Mouse (Mus musculus): ENCODE data around the gene B3gnt2.

Gene B3gnt2

DNA sequence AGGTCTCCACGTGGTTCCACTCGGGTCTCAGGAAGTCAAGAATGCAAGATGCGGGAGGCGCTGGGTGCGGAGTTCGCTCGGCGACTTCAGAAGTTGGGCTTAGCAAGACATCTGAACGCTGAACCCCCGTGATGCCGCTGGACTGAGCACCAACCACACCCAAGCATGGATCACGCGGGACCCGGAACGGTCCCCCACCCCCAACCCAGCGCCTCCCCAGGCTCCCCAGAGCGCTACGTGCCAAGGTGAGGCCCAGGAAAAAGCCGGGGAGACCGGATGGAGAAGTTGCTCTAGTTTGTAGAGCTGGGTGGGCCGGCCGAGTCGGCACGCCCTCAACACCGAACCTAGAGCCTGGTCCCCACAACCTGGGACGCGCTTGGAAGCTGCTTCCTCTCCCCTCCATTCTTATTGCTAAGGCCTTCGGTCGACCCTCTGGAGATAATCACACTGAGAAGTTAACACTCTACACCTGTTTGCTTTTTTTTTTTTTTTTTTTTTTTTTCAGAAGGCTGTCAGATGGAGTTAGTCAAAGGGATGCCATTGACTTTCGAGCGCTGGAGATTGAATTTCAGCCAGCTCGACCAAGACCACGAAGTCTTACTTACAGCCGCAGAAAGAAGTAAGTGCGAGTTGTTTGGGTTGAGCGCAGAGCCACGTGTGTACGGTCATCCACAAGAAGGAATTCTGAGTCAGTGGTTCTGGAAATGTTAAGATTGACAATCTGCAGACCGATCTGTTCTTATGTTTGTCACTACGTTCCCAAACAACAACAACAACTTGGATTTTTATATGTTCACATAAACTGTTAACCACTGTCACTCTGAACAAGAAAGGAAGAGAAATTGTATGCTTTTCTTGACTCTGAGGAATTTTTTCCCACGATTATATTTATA lies at the start of gene B3gnt2:
TSS of gene B3gnt2 (minus strand) at position 627 of the 893 bp plus-strand sequence.
- in situ Hi-C loops (cut with MboI, MseI), result no loop called here

DNA sequence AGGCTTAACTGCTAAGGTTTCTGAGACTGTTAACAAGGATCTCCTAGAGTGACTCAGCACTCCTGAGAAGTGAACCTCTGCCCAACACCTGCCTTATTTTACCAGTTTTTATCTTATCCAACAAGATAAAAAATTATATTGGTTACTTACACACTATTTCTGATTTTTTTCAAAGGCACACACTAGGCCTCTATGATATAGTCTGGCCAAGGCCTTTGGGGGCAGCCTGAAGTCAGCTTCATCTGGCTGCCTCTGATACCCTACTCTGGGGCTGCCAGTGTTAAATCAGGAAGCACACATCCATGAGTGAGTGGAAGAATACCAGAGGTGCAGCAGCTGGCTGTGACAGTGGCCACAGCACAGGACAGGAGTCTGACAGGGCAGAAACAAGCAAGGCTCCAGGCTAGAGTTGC lies 45.7 kb upstream of the B3gnt2 start:
- in situ Hi-C loops (cut with MboI, MseI), result loop anchor here (10.0 kb wide), 1 partner anchor 532 kb away; no protein-coding TSS in a partner anchor

DNA sequence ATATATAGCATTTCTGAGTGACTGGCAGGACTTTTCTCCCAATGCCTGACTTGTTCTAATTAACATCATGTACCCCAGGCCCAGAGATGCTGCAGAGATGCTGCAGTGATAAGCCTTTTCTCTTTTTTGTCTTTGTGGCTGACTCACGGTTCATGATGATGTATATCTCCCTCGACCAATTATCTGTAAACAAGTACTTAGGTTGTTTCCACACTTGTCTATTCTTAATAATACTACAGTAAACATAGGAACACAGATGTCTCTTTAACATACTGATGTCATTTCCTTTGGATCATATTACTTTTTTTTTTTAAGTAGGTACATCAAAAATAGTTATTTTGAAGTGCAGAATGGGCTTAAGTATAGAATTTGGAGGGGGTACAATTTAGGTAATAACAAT lies 42.2 kb upstream of the B3gnt2 start:
- in situ Hi-C loops (cut with MboI, MseI), result loop anchor here (10.0 kb wide), 1 partner anchor 528 kb away; no protein-coding TSS in a partner anchor

DNA sequence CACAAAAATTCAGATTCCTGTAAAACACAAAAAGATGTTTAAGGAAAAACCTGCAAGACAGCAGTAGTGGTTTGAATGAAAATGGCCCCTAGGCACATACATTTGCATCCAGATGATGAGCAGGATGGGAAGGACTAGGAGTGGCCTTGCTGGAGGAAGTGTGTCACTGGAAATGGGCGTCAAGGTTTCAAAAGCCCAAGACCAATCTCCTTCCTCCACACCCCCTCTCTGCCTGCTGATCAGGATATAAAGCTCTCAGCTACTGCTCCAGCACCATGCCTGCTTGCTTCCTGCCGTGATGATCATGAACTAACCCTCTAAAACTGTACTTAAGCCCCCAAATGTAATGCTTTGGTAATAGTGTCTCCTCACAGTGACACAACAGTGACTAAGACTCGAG lies 39.3 kb upstream of the B3gnt2 start:
- in situ Hi-C loops (cut with MboI, MseI), result loop anchor here (10.0 kb wide), 1 partner anchor 525 kb away; no protein-coding TSS in a partner anchor

DNA sequence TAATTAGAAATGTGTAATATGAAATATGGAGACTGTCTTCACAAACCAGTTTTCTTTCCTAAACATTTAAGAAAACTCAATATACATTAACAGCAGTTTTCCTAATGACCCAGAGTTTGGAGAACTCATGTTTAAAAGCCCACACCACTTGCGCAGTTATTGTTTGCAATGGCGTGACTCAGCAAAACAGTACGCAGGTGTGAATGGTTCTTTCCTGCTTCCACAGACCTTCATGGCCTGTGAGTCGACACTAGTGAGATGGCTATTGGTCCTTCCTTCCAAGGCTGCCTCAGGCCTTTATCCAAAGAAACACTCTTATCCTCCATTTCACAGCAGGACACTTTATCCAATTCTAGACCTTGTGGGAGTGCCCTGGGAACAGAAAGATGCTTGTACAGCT lies 36.9 kb upstream of the B3gnt2 start:
- in situ Hi-C loops (cut with MboI, MseI), result no loop called here

DNA sequence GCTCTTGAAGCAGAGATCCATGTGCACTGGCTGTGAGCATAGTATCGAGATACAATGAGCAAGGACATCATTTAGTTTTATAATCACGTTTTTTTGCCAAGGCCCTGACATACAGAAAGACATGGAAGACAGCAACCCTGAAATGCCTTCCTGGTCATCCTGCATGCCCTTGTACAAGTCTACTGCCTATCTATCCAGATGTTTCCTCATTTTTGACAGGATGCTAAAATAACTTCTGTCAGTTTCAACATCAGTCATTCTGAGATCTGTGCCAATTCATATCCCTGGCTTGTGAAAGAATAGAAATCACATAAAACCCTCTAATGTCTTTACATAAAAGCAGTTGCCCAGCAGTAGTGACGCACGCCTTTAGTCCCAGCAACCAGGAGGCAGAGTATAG lies 36.4 kb upstream of the B3gnt2 start:
- in situ Hi-C loops (cut with MboI, MseI), result no loop called here

DNA sequence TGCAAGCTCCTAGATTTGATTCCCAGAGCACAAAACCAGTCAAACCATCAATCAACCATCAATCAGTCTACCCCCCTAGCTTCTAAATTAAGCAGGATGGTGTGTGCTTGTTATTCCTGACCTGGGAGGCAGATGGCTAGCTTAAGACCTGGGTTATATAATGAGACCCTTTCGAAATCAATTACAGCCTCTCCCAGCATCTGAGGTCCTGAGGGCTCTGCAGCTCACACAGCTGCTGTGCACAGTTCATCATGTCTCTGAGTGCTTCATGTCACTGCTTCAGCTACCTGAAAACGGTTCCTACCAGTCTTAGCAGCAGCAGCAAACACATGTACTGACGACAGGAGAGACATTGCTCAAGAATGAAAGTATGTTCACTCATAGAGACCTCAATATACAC lies 32.3 kb upstream of the B3gnt2 start:
- in situ Hi-C loops (cut with MboI, MseI), result no loop called here

DNA sequence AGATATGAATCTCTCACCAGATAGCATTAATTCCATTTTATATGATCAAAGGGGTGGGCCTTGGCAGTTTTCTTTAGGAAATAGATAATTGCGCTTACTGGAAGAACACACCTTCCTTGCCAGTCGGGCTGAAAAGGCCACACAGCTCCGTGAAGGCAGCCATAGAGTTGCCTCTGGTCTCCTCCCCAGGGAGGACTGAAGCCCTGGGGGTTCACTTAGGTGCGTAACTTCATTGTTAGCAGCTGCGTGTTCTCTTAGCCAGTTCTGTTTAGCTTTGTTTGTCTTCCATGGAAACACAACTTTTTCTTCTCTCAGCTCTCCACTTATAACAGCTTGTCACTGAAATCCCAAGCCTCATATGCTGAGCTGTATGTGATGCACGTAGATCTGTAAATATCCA lies 31.7 kb upstream of the B3gnt2 start:
- in situ Hi-C loops (cut with MboI, MseI), result no loop called here

DNA sequence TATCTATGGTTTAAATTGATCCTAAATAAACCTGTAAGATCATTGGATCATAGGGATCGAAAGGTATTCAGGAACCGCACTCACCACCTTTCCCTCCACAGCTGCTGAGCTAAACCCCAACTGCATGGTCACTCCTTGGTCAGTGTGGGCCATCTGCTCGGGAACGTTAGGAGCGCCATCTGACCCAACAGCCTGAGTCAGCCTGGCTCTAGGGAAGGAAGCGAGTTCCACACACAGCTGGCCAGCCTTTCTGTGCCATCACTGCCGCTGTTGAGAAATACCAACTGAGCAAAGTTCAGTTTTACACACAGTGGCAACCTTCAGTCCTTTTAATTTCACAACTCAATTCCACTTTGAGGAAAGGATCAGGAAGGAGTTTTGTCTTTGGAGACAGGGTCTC lies 31.1 kb upstream of the B3gnt2 start:
- in situ Hi-C loops (cut with MboI, MseI), result no loop called here

DNA sequence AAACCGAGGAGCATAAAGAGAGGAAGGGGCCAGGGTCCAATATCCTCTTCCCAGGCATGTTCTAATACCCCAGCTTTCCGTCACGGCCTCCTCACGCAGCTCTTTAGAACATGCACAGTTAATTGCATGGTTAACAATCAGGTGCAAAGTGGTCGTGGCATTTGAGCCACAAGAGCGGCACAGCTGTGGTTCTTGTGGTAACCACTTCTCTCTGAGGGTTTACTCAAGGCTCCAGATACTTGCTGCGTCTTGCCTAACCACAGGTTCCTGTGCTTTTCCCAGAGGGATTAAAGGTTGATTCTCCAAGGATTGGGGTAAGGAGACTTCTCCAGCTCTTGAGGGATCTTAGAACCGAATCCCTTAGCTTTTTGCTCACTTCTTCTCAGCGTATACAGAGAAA lies 30.5 kb upstream of the B3gnt2 start:
- in situ Hi-C loops (cut with MboI, MseI), result no loop called here

DNA sequence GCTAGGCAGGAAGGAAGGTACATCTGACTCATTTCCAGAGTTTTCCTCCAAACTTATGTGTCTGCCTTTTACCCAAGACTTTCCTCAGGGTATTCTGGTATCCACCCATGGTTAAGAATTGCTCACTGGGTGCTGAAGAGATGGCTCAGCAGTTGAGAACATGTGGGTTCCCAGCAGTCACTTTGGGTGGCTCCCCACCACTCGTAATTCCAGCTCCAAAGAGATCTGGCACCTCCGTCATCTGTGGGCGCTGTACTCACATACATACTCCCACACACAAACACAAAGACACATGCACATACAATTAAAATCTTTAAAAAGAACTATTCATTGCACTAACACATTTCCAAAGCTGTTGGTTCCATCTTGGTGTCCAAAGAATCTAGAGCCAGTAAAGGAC lies 28.5 kb upstream of the B3gnt2 start:
- in situ Hi-C loops (cut with MboI, MseI), result no loop called here

DNA sequence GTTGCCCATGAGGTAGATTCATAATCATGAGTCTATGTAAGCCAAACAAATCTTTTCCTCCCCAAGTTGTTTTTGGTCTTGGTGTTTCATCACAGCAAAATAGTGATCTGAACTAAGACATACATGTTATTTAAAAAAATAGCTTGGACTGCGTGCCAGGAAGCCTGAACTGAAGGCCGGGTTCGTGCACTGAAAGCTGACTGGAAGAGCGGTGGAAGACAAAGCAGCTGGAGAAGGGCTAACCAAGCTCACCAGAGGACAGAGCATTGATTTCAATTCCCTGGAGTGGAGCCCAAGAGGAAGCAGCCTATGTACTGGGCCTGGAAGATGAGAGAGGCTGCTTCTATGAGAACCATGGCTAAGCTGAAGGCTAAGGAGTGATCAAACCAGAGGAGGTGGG lies 26.2 kb upstream of the B3gnt2 start:
- in situ Hi-C loops (cut with MboI, MseI), result no loop called here

DNA sequence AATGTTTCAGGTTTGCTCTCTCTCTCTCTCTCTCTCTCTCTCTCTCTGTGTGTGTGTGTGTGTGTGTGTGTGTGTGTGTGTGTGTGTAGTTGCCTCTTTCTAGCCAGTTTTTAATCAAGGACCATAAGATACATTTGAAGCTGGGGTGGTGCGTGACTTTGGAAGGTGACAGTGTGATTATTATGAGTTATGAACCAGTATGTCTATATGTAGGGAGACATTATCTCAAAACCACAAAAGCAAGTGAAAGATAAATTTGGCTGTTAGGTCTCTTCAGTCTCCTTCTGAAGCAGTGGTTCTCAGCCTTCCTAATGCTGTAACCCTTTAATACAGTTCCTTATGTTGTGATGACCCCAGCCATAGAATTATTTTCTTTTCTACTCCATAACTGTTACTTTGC lies 24.6 kb upstream of the B3gnt2 start:
- in situ Hi-C loops (cut with MboI, MseI), result no loop called here

DNA sequence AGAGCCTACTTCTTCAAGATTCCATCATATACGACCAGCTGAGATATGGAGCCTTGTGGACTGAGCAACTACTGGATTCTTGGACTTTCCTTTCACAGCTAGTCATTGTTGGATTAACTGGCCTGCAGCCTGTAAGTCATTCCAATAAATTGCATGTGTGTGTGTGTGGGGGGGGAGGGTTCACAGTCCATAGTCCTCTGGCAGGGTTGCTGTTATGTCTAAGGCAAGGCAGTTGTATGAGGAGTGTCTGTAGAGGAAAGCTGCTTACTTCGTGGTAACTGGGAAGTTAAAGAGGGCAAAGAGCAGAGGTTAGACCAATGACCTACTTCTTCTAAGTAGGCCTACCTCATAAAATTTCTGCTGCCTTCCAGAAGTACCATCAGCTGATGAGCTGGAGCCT lies 22.9 kb upstream of the B3gnt2 start:
- in situ Hi-C loops (cut with MboI, MseI), result no loop called here

DNA sequence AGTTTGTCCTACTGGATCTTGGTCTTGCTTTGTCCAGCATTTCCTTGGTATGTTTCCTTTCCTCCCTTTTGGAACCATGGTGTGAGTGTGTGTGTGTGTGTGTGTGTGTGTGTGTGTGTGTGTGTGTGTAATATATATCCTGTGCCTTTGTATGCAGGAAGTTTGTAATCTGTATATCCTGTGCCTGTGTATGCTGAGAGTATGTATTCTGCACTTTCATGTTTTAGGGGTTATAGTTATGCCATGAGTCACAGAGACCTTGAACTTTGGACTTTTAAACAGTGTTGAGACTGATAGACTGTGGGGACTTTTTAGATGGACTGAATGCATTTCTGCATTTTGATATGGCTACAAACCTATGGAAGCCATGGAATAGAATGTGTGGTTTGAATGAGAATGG lies 22.2 kb upstream of the B3gnt2 start:
- in situ Hi-C loops (cut with MboI, MseI), result no loop called here

DNA sequence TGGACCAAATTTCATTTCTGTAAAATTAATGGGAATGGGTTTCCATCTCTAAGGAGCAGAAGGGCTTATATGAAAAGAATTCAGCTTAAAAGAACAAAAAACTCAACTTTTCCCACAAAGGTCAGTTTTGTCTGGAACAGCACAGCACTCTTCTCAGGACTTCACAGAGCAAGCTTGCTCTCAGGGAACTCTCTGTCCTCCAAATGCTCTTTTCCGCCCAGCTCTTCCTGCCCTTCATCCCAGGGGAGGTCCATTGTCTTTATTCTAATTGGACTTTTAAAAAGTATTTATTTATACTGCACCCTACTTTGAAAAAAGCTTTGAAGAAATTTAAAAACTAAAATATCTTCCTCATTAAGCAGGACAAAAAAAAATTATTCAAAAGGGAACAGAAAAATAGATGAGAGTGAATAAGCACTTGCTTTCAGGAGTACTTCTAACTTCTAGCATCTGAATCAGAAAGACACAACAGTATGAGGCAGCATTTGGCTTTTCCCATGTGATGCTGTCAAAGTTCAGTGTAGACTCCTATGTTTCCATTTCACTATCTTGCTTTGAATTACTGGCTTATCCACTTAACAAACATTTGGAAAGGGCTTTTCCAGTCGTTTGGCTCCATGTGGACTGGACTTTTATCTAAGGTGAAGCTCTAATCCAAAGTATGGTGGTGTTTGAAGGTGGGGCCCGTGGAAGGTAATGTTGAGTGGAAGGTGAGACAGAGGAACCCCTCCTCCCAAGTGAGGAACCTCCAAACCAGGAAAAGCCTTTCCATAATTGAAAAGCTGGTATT lies 19.8 kb upstream of the B3gnt2 start:
- in situ Hi-C loops (cut with MboI, MseI), result no loop called here

DNA sequence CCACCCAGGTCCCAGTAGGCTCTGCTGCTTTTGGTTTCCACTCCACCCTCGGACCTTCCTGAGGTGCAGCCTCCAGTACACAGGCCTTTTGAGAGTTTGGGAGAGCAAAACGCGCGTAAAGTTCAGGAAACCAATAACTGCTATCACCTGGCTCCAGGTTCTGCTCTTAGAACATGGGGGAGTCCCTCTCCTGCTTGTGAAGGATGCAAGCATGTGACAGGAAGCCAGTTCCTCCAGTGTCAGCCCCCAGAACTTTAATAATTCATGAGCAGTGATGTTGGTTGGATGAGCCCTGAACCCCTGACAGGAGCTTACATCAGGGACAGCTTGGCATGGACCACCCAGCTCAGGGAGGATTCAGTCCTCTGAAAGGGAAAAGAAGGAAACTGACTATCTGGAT lies 18.9 kb upstream of the B3gnt2 start:
- in situ Hi-C loops (cut with MboI, MseI), result no loop called here

DNA sequence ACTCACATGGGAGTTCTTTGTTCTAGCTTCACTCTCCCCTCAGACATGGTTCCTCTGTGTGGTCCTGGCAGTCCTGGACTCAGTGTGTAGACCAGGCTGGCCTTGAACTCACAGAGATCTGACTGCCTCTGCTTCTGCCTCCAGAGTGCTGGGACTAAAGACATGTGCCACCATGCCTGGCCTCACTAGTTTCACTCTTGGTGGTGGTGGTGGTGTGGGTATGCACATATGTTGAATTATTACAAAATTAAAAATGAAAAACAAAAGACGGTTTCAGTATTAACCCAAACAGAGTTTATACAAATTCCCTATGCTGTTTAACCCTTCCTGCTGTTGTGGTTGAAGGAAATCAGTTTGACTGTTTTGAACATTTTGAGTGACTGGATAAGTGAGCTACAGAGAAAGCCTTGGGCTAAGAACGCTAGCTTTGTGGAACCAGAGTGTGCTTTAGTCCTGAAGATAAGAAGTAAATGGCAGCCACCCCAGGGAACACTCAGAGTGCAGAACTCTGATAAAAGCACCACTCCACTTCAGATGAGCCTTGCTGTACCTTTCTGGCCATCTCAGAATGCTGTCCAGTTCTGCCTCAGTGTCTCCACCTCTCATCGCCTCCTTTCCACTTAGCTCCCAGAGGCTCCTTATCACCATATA lies 16.0 kb upstream of the B3gnt2 start:
- in situ Hi-C loops (cut with MboI, MseI), result no loop called here

DNA sequence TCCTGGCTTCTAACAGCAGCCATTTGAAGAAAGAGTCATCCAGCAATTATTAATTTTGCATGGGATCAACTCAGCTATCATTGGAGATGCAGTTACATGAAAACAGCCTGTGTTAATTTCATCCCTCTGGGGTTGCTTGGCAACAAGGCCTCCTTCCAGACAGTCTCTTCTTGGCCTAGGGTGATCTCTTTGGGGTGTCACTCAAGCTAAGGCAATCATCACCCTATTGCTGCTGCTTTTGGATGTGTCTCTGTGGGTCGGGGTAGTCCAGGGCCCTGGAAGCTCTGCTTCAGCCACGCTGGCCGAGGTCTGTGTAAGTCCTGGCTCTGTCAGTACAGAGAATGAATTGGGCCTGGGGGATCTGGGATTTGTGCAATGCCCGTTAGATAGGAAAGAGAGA lies 14.5 kb upstream of the B3gnt2 start:
- in situ Hi-C loops (cut with MboI, MseI), result no loop called here

DNA sequence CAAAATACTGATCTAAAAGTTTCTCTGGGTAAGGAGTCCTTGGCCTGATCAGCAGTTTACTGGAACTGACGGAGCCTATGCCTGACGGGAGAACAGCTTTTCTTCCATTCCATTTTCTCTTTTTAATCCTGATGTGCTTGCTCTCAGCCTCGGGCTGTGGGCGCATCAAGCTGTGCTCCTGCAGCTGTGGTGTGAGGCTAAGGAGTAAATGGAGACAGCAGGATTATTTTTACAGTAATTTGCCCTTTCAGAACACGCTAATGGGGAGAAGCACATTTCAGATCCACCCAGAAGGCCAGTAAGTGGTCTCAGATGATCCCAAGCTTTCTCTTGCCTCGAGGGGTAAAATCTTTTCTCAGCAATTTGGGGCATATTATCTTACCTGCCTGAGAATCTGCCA lies 14.0 kb upstream of the B3gnt2 start:
- in situ Hi-C loops (cut with MboI, MseI), result no loop called here

DNA sequence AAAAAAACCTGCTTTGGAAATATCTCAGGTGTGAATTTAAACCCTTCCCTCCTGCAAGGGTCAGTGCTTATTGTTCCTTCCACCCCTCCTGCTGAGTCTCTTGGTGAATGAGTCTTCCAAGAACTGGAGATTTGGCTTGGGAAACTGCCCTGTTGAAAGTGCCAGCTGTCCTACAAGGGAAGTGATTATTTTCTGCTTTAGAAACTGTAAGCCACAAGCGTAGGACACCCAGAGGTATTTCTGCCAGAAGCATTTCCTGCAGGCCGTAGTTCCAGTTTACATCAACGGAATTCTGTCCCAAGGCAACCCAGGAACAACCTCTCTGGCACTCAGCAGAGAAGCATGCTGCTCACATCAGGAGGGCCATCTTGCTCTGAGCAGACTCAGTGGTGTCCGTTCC lies 12.6 kb upstream of the B3gnt2 start:
- in situ Hi-C loops (cut with MboI, MseI), result no loop called here

DNA sequence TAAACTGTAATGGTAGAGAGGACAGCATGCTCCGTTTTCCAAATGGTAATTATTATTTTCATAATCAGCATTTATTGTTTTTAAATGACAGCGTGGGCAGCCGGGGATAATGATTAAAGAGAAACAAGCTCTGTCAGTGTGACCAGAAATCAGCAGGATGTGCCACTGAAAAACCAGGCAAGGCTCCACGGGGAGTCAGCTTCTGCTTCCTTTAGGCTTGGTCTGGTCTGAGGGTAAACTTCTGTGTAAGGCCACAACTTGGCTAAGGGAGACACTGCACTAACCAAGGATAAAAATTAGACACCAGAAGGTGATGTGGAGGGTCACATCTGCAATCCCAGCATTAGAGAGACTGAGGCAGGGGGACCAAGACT lies 11.5 kb upstream of the B3gnt2 start:
- in situ Hi-C loops (cut with MboI, MseI), result no loop called here
